Mouse (Mus musculus) hindbrain, embryonic 15.5 days (tissue): ENCODE results near the gene Dmrta2. TPM values are rescaled to one million over a fixed set of nuclear protein-coding genes. Genes with fewer than 3 reads are reported as not detected.
A peak's percentile ranks its signal among the peaks of the same experiment; 100 is the strongest.

ENCODE experiments used
- ATAC-seq: fragments of 200-750 bp; cut with Nextera tagmentation; 2 replicates; pipeline ENCODE4 v1.8.0; 2017; ENCODE audit warnings: low read depth, moderate number of reproducible peaks, moderate TSS enrichment; ENCODE audit not compliant: low FRiP score
- H3K27ac ChIP-seq: fragments of 300-500 bp; sonication (generic); replicated peaks from 2 replicates; pipeline ENCODE4 v1.5.1; 2015; ENCODE audit warnings: mild to moderate bottlenecking, inconsistent platforms
- H3K27me3 ChIP-seq: fragments of 300-500 bp; sonication (generic); 2 replicates; pipeline ENCODE4 v1.6.1; 2015; ENCODE audit warnings: control low read depth, inconsistent platforms
- H3K36me3 ChIP-seq: fragments of 300-500 bp; sonication (generic); 2 replicates; pipeline ENCODE4 v1.6.1; 2015; ENCODE audit warnings: control low read depth, inconsistent platforms
- H3K4me1 ChIP-seq: fragments of 300-500 bp; sonication (generic); replicated peaks from 2 replicates; pipeline ENCODE4 v1.6.1; 2015; ENCODE audit warnings: control low read depth, inconsistent platforms
- H3K4me2 ChIP-seq: fragments of 300-500 bp; sonication (generic); 2 replicates; pipeline ENCODE4 v1.6.1; 2015; ENCODE audit warnings: moderate library complexity, mild to moderate bottlenecking, inconsistent platforms
- H3K4me3 ChIP-seq: fragments of 300-500 bp; sonication (generic); 2 replicates; pipeline ENCODE4 v1.5.1; 2015; ENCODE audit warnings: mild to moderate bottlenecking, inconsistent platforms
- H3K9ac ChIP-seq: fragments of 300-500 bp; sonication (generic); 2 replicates; pipeline ENCODE4 v1.6.1; 2015; ENCODE audit warnings: inconsistent platforms
- H3K9me3 ChIP-seq: fragments of 300-500 bp; sonication (generic); 2 replicates; pipeline ENCODE4 v1.6.1; 2016; ENCODE audit warnings: control low read depth, inconsistent platforms
- WGBS: fragments of 180-500 bp; shearing (Covaris S2); methylation state at CpG from one replicate; pipeline ENCODE4 v1.1.7; 2015; 5-methylcytosine and 5-hydroxymethylcytosine counted together
- polyA plus RNA-seq: library from polyadenylated mRNA; unstranded; fragments of >200 nt; fragmentation: Nextera tagmentation; extraction: Ambion mirVana; gene quantifications from 2 replicates; pipeline ENCODE4 v1.2.1, GENCODE M21; 2015

Gene Dmrta2
- 0.06 and 0.13 TPM in 2 replicates for polyA plus RNA-seq

- no peak within 1 kb of the TSS for H3K27ac ChIP-seq
- no peak within 1 kb of the TSS for H3K9ac ChIP-seq
- H3K4me1 ChIP-seq, result peaks cover 33% of the 10 kb centered on the region
- ATAC-seq, result peak; percentile 75
- under 1% methylated on average over 64 of the region's 64 CpGs for WGBS
- peaks cover 94% of the 10 kb centered on the region for H3K27me3 ChIP-seq
- H3K36me3 ChIP-seq, result no peaks in the 10 kb centered on the region
- no peaks in the 10 kb centered on the region for H3K9me3 ChIP-seq
- H3K4me2 ChIP-seq, result peak within 1 kb of the TSS; percentile 49
- H3K4me3 ChIP-seq, result peak within 1 kb of the TSS; percentile 27
Measured at GRCm38 (mm10) chr4:109977148-109978067, at the start of gene Dmrta2. TSS of gene Dmrta2 (plus strand) at chr4:109978053.

GRCm38 (mm10) chr4:109929058-109929457 lies 48.8 kb upstream of the Dmrta2 start:
- ATAC-seq, result no peak
- 92% methylated on average over 1 of the region's 1 CpGs for WGBS
- H3K27me3 ChIP-seq, result no peaks in the 10 kb centered on the region

GRCm38 (mm10) chr4:109930445-109930844 lies 47.4 kb upstream of the Dmrta2 start:
- WGBS, result 100% methylated on average over 1 of the region's 1 CpGs
- 0 out of 2 replicates have a peak, but pooled peaks cover 2% of the 10 kb centered on the region for H3K36me3 ChIP-seq
- H3K4me1 ChIP-seq, result no peaks in the 10 kb centered on the region
- no peak overlapping the region for H3K4me2 ChIP-seq
- no peak overlapping the region for H3K9ac ChIP-seq
- H3K4me3 ChIP-seq, result no peak overlapping the region
- no peaks in the 10 kb centered on the region for H3K9me3 ChIP-seq
- ATAC-seq, result no peak
- H3K27ac ChIP-seq, result no peak overlapping the region
- H3K27me3 ChIP-seq, result no peaks in the 10 kb centered on the region

More at GRCm38 (mm10) chr4:109929058-109929457, 48.8 kb upstream of the Dmrta2 start:
- no peak overlapping the region for H3K9ac ChIP-seq
- no peak overlapping the region for H3K4me3 ChIP-seq
- H3K9me3 ChIP-seq, result no peaks in the 10 kb centered on the region
- H3K4me2 ChIP-seq, result no peak overlapping the region
- no peak overlapping the region for H3K27ac ChIP-seq
- H3K4me1 ChIP-seq, result no peaks in the 10 kb centered on the region
- H3K36me3 ChIP-seq, result no peaks in the 10 kb centered on the region

GRCm38 (mm10) chr4:109930935-109931334 lies 46.9 kb upstream of the Dmrta2 start:
- no peaks in the 10 kb centered on the region for H3K9me3 ChIP-seq
- no peak for ATAC-seq
- no peak overlapping the region for H3K27ac ChIP-seq
- no peaks in the 10 kb centered on the region for H3K27me3 ChIP-seq
- no peaks in the 10 kb centered on the region for H3K4me1 ChIP-seq
- 0 out of 2 replicates have a peak, but pooled peaks cover 4% of the 10 kb centered on the region for H3K36me3 ChIP-seq
- no peak overlapping the region for H3K4me2 ChIP-seq
- no peak overlapping the region for H3K9ac ChIP-seq
- 85% methylated on average over 1 of the region's 1 CpGs for WGBS
- H3K4me3 ChIP-seq, result no peak overlapping the region

- no peak for ATAC-seq
- 96% methylated on average over 3 of the region's 3 CpGs for WGBS
Measured at GRCm38 (mm10) chr4:109936557-109936956, 41.3 kb upstream of the Dmrta2 start.

GRCm38 (mm10) chr4:109939291-109939690 lies 38.6 kb upstream of the Dmrta2 start:
- no peak overlapping the region for H3K4me2 ChIP-seq
- H3K27ac ChIP-seq, result no peak overlapping the region
- no peaks in the 10 kb centered on the region for H3K4me1 ChIP-seq
- H3K27me3 ChIP-seq, result no peaks in the 10 kb centered on the region
- ATAC-seq, result no peak
- H3K36me3 ChIP-seq, result 0 out of 2 replicates have a peak, but pooled peaks cover 4% of the 10 kb centered on the region
- no peak overlapping the region for H3K4me3 ChIP-seq
- no peaks in the 10 kb centered on the region for H3K9me3 ChIP-seq
- no peak overlapping the region for H3K9ac ChIP-seq

More at GRCm38 (mm10) chr4:109936557-109936956, 41.3 kb upstream of the Dmrta2 start:
- no peak overlapping the region for H3K27ac ChIP-seq
- H3K4me3 ChIP-seq, result no peak overlapping the region
- 0 out of 2 replicates have a peak, but pooled peaks cover 4% of the 10 kb centered on the region for H3K36me3 ChIP-seq
- H3K9me3 ChIP-seq, result no peaks in the 10 kb centered on the region
- no peak overlapping the region for H3K4me2 ChIP-seq
- no peaks in the 10 kb centered on the region for H3K27me3 ChIP-seq
- no peaks in the 10 kb centered on the region for H3K4me1 ChIP-seq
- no peak overlapping the region for H3K9ac ChIP-seq

- H3K4me1 ChIP-seq, result no peaks in the 10 kb centered on the region
Measured at GRCm38 (mm10) chr4:109945554-109945953, 32.3 kb upstream of the Dmrta2 start.

GRCm38 (mm10) chr4:109949307-109949706 lies 28.5 kb upstream of the Dmrta2 start:
- H3K4me3 ChIP-seq, result no peak overlapping the region
- H3K9ac ChIP-seq, result no peak overlapping the region
- H3K27me3 ChIP-seq, result no peaks in the 10 kb centered on the region
- H3K4me2 ChIP-seq, result no peak overlapping the region
- H3K4me1 ChIP-seq, result no peaks in the 10 kb centered on the region
- H3K27ac ChIP-seq, result no peak overlapping the region
- 96% methylated on average over 3 of the region's 3 CpGs for WGBS
- no peaks in the 10 kb centered on the region for H3K36me3 ChIP-seq
- no peak for ATAC-seq
- H3K9me3 ChIP-seq, result no peaks in the 10 kb centered on the region

More at GRCm38 (mm10) chr4:109945554-109945953, 32.3 kb upstream of the Dmrta2 start:
- Histone ChIP-seq H3K27me3 (no peaks in the 10 kb centered on the region), H3K4me3 (no peak overlapping the region), H3K9me3 (no peaks in the 10 kb centered on the region), H3K4me2 (no peak overlapping the region), H3K36me3 (no peaks in the 10 kb centered on the region), H3K9ac (no peak overlapping the region), H3K27ac (no peak overlapping the region)
- ATAC-seq, result no peak
- WGBS, result 95% methylated on average over 1 of the region's 1 CpGs

GRCm38 (mm10) chr4:109953509-109953908 lies 24.3 kb upstream of the Dmrta2 start:
- H3K27ac ChIP-seq, result no peak overlapping the region

GRCm38 (mm10) chr4:109960201-109960935 lies 17.5 kb upstream of the Dmrta2 start:
- H3K4me1 ChIP-seq, result no peaks in the 10 kb centered on the region
- H3K9ac ChIP-seq, result no peak overlapping the region
- no peak overlapping the region for H3K27ac ChIP-seq
- 76% methylated on average over 5 of the region's 5 CpGs for WGBS
- no peaks in the 10 kb centered on the region for H3K27me3 ChIP-seq
- no peak overlapping the region for H3K4me2 ChIP-seq
- no peaks in the 10 kb centered on the region for H3K9me3 ChIP-seq
- H3K36me3 ChIP-seq, result peaks cover 12% of the 10 kb centered on the region
- H3K4me3 ChIP-seq, result no peak overlapping the region
- no peak for ATAC-seq

More at GRCm38 (mm10) chr4:109953509-109953908, 24.3 kb upstream of the Dmrta2 start:
- no peaks in the 10 kb centered on the region for H3K27me3 ChIP-seq
- no peaks in the 10 kb centered on the region for H3K9me3 ChIP-seq
- H3K4me2 ChIP-seq, result no peak overlapping the region
- 98% methylated on average over 1 of the region's 1 CpGs for WGBS
- H3K4me3 ChIP-seq, result no peak overlapping the region
- no peaks in the 10 kb centered on the region for H3K36me3 ChIP-seq
- no peak overlapping the region for H3K9ac ChIP-seq
- ATAC-seq, result no peak
- no peaks in the 10 kb centered on the region for H3K4me1 ChIP-seq

GRCm38 (mm10) chr4:109963570-109964279 lies 14.1 kb upstream of the Dmrta2 start:
- Histone ChIP-seq H3K9ac (no peak overlapping the region), H3K4me2 (no peak overlapping the region), H3K27me3 (no peaks in the 10 kb centered on the region), H3K4me3 (no peak overlapping the region), H3K4me1 (no peaks in the 10 kb centered on the region), H3K36me3 (peaks cover 12% of the 10 kb centered on the region), H3K27ac (no peak overlapping the region), H3K9me3 (no peaks in the 10 kb centered on the region)
- no peak for ATAC-seq
- 77% methylated on average over 5 of the region's 5 CpGs for WGBS
